Mouse (Mus musculus): Measurements from ENCODE around the gene Oas1d. TPM values are rescaled to one million over a fixed set of nuclear protein-coding genes. Genes with fewer than 3 reads are reported as not detected.
"Not testable (repeated sequence)": the region's sequence is repeated elsewhere in the genome, so short reads cannot be mapped to it uniquely, and the experiment has no call there.

Oas1d gene
- polyA plus RNA-seq, 1 experiment, result not detected

- not testable (repeated sequence) for H3K4me1 ChIP-seq (ENCODE audit: control insufficient read depth, insufficient read depth, insufficient read length, low read length); H3K4me3 ChIP-seq (ENCODE audit: insufficient read depth, low read depth, low read length); H3K27ac ChIP-seq (replicated peaks; ENCODE audit: low read depth, low read length)
Measured at GRCm38 (mm10) chr5:120926311-120926710, 12.0 kb downstream of the Oas1d start.

GRCm38 (mm10) chr5:120927036-120927435, 12.7 kb downstream of the Oas1d start:
- Histone ChIP-seq H3K27ac (replicated peaks; ENCODE audit: low read depth, low read length) (no peak overlapping the region), H3K4me1 (ENCODE audit: control insufficient read depth, insufficient read depth, insufficient read length, low read length) (no peaks in the 10 kb centered on the region), H3K4me3 (ENCODE audit: insufficient read depth, low read depth, low read length) (no peak overlapping the region)

- no peak overlapping the region for H3K4me3 ChIP-seq (ENCODE audit: insufficient read depth, low read depth, low read length)
- no peaks in the 10 kb centered on the region for H3K4me1 ChIP-seq (ENCODE audit: control insufficient read depth, insufficient read depth, insufficient read length, low read length)
- no peak overlapping the region for H3K27ac ChIP-seq (replicated peaks; ENCODE audit: low read depth, low read length)
Measured at GRCm38 (mm10) chr5:120933966-120934365, 19.6 kb downstream of the Oas1d start.

DNA sequence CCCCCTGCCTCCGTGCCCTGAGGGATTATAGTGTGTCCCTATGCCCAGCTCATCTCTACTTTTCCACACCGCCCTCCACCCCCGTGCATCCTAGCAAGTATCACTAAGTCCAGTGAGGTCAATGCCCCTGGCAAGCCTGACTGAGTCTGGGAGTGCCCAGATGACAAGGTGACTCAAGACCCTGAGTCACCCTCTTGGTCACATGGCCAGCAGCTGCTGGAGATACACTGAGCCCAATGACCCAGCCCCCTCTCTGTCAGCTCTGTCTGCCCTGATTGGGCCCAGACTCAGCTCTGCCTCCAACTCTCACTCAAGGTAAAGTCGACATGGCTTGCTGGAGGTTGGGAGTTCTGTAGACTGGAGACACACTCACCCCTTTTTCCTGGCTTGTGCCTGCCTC, 23.5 kb downstream of the Oas1d start:
- no peak overlapping the region for H3K4me3 ChIP-seq (ENCODE audit: insufficient read depth, low read depth, low read length)
- H3K4me1 ChIP-seq (ENCODE audit: control insufficient read depth, insufficient read depth, insufficient read length, low read length), result no peaks in the 10 kb centered on the region
- H3K27ac ChIP-seq (replicated peaks; ENCODE audit: low read depth, low read length), result no peak overlapping the region

- H3K27ac ChIP-seq (replicated peaks; ENCODE audit: low read depth, low read length), result no peak overlapping the region
- H3K4me3 ChIP-seq (ENCODE audit: insufficient read depth, low read depth, low read length), result no peak overlapping the region
- no peaks in the 10 kb centered on the region for H3K4me1 ChIP-seq (ENCODE audit: control insufficient read depth, insufficient read depth, insufficient read length, low read length)
Measured at GRCm38 (mm10) chr5:120938586-120938985, 24.2 kb downstream of the Oas1d start.

GRCm38 (mm10) chr5:120942076-120942475, 27.7 kb downstream of the Oas1d start:
- Histone ChIP-seq H3K4me3 (ENCODE audit: insufficient read depth, low read depth, low read length) (no peak overlapping the region), H3K27ac (replicated peaks; ENCODE audit: low read depth, low read length) (no peak overlapping the region), H3K4me1 (ENCODE audit: control insufficient read depth, insufficient read depth, insufficient read length, low read length) (no peaks in the 10 kb centered on the region)

DNA sequence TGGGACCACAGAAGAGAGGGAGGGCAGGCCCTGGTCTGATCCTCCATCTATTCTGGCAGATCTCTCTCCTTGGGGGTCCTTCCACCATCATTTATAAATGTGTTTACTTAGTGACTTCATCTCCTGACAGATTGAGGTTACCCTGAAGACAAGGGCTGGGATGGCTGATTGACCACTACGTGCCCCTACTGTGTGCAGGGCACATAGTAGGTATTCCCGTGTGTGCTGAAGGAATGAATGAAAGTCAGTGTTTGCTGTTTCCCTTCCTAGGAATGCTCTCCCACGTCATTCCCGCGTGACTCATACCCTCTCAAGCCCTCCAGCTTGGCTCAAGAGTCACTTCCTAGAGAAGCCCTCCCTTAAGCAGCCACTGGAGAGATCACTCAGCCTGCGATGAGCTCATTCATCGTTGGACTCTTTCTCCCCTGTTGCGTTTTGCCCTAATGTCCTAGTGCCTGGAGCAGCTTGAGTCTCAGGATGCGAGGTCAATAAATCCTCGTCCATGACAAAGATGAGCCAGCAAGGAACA, 38.0 kb downstream of the Oas1d start:
- Histone ChIP-seq H3K4me3 (ENCODE audit: insufficient read depth, low read depth, low read length) (no peak overlapping the region), H3K4me1 (ENCODE audit: control insufficient read depth, insufficient read depth, insufficient read length, low read length) (no peaks in the 10 kb centered on the region), H3K27ac (replicated peaks; ENCODE audit: low read depth, low read length) (no peak overlapping the region)

DNA sequence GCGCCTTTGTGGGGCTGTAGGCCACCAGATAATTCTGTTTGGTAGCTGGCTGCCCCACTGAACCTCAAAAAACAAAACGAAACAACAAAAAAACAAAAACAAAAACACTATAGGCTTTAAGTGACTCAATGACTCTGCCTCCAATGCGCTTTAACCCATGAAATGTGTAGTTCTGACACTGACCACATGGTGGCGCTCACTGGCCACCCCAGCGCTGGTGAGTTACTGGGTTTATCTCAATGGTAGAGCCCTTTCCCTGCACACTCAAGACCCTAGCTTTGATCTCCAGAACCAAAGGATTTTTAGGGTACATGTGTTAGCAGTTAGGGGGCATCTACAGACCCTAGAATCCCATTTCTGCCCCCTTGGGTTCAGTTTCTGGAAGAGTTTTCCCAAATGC, 39.6 kb downstream of the Oas1d start:
- no peak overlapping the region for H3K4me3 ChIP-seq (ENCODE audit: insufficient read depth, low read depth, low read length)
- H3K4me1 ChIP-seq (ENCODE audit: control insufficient read depth, insufficient read depth, insufficient read length, low read length), result no peaks in the 10 kb centered on the region
- H3K27ac ChIP-seq (replicated peaks; ENCODE audit: low read depth, low read length), result no peak overlapping the region

- no peaks in the 10 kb centered on the region for H3K4me1 ChIP-seq (ENCODE audit: control insufficient read depth, insufficient read depth, insufficient read length, low read length)
- H3K4me3 ChIP-seq (ENCODE audit: insufficient read depth, low read depth, low read length), result no peak overlapping the region
Measured at GRCm38 (mm10) chr5:120961004-120961403, 46.7 kb downstream of the Oas1d start.

DNA sequence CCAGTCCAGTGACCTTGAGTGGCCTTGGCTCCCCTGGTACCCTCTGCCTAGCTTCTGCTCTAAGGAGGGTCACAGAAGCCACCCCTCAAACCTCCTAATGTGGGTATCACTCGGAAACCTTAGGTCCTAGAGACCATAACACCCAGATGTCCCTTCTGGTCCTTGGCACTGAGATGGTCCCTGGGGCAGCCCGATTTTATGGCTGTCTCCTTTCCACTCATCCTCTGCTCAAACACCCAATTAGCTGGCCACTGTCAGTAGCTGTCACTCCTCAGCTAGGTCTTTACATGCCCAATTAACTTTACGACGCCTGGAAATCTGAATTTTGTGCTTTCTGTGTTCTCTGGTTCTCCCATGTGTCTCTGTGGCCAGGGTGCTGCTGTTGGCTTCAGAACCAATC, 51.8 kb downstream of the Oas1d start:
- Histone ChIP-seq H3K4me3 (ENCODE audit: insufficient read depth, low read depth, low read length) (no peak overlapping the region), H3K27ac (replicated peaks; ENCODE audit: low read depth, low read length) (no peak overlapping the region)

More at GRCm38 (mm10) chr5:120961004-120961403, 46.7 kb downstream of the Oas1d start:
- H3K27ac ChIP-seq (replicated peaks; ENCODE audit: low read depth, low read length), result no peak overlapping the region

DNA sequence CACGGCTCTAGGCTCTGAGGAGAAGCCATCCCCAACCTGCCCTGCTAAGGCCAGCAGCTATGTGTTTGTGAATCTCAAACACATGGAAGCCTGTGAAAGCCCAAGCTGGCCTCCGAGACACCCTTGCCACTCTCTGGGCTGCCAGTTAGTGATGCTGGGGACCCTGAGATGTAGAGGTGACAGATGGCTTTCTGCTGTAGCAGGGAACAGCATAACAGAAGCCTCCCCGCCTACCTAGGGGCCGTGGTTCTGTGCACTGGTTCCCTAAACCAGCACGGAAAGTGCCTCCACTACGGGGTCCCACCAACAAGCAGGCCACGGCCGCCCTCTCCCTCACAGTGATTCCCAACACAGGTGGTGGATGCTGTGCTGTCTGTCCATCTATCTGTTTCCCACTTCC, 52.6 kb downstream of the Oas1d start:
- Histone ChIP-seq H3K27ac (replicated peaks; ENCODE audit: low read depth, low read length) (no peak overlapping the region), H3K4me3 (ENCODE audit: insufficient read depth, low read depth, low read length) (no peak overlapping the region), H3K4me1 (ENCODE audit: control insufficient read depth, insufficient read depth, insufficient read length, low read length) (no peaks in the 10 kb centered on the region)

More for the DNA sequence above, 51.8 kb downstream of the Oas1d start:
- H3K4me1 ChIP-seq (ENCODE audit: control insufficient read depth, insufficient read depth, insufficient read length, low read length), result no peaks in the 10 kb centered on the region

DNA sequence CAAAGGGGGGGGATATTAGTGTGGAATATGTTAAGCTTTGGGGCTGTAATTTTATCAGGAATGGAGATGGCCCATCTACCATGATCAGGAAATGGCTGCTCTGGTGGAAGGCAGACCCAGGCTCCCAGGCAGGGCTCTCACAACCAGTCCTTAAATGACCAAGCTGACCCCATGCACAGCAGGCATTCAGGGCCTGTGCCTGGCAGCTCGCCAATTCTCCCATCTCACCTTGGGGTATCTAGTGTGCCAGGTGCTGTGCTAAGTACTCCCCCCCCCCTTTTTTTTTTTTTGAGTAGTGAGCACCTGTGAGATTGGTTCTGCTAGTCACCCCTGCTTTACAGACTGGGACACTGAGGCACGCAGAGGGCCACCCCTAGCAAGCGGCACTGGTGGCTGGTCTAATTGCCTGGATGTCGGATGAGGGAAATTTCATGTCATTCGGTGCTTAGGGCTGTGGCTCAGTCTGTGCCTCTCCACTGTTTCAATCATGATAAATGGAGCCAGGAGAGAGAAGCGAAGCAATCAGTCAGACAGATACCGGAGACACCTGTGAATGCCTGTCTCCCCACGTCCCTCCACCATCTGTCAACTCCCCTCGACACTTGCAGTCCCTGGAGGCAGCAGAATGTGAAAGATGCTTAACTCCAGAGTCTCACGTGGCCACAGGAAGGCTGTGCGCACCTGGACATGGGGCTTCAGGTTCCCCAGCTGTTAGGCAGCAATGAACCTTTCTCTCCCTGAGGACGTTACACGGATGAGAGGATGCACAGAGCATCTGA, 53.2 kb downstream of the Oas1d start:
- Histone ChIP-seq H3K4me1 (ENCODE audit: control insufficient read depth, insufficient read depth, insufficient read length, low read length) (no peaks in the 10 kb centered on the region), H3K4me3 (ENCODE audit: insufficient read depth, low read depth, low read length) (no peak overlapping the region)

DNA sequence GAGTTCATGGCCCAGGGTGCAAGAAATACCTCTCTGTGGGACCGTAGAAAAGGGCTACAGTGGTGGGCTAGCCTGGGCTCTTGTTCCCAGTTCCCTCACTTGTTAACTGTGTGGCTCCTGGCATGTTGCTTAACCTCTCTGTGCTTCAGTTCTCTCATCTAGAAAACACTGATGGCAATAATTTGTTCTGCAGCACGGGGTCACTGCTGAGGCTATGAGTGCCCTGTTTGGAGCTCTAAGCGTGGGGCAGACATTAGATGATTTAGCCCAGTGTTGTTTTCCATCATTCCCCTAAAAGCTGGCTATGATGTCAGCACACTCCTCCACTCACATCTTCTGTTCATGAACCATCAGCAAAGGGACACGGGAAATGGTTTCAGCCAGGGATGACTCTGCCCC, 53.8 kb downstream of the Oas1d start:
- Histone ChIP-seq H3K4me3 (ENCODE audit: insufficient read depth, low read depth, low read length) (no peak overlapping the region), H3K4me1 (ENCODE audit: control insufficient read depth, insufficient read depth, insufficient read length, low read length) (no peaks in the 10 kb centered on the region), H3K27ac (replicated peaks; ENCODE audit: low read depth, low read length) (no peak overlapping the region)

More for the DNA sequence above, 53.2 kb downstream of the Oas1d start:
- H3K27ac ChIP-seq (replicated peaks; ENCODE audit: low read depth, low read length), result no peak overlapping the region

- Histone ChIP-seq H3K4me1 (ENCODE audit: control insufficient read depth, insufficient read depth, insufficient read length, low read length) (no peaks in the 10 kb centered on the region), H3K4me3 (ENCODE audit: insufficient read depth, low read depth, low read length) (no peak overlapping the region), H3K27ac (replicated peaks; ENCODE audit: low read depth, low read length) (no peak overlapping the region)
Measured at GRCm38 (mm10) chr5:120968799-120969198, 54.5 kb downstream of the Oas1d start.

DNA sequence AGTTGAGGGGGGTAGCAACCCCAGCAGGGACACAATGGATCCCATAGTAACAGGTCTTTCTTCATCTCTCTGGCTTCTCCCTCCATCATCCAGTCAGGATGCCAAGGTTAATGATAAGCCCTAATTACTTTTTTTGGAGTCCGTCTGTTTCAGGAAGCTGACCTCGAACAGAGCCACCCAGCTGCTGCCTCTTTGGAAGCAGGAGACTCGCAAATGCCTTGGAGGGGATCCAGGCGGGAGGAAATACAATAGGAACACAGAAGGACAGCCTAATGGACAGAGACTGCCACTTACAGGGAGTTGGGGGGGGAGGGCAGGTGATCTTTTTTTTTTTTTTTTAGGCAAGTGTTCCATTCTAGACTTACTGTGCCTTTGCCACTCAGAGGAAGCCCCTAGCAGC, 55.4 kb downstream of the Oas1d start:
- no peak overlapping the region for H3K27ac ChIP-seq (replicated peaks; ENCODE audit: low read depth, low read length)
- no peak overlapping the region for H3K4me3 ChIP-seq (ENCODE audit: insufficient read depth, low read depth, low read length)
- no peaks in the 10 kb centered on the region for H3K4me1 ChIP-seq (ENCODE audit: control insufficient read depth, insufficient read depth, insufficient read length, low read length)

Data from brown adipose tissue, adult 24 weeks (tissue).